Mouse (Mus musculus) heart, adult 2 months (tissue): Measurements from ENCODE around the gene Prdm13.

Experiments
- CTCF ChIP-seq: fragments of 200-600 bp; IDR thresholded peaks from 2 replicates; pipeline ENCODE4 v1.8.1; 2022; ENCODE audit warnings: antibody characterized with exemption, mild to moderate bottlenecking, moderate library complexity
- EP300 ChIP-seq: fragments of 200-500 bp; IDR thresholded peaks from 2 replicates; pipeline ENCODE4 v1.6.1; 2011; ENCODE audit warnings: low read depth, low read length, control low read depth; ENCODE audit not compliant: insufficient read depth
- POLR2A ChIP-seq: fragments of 200-500 bp; IDR thresholded peaks from 2 replicates; pipeline ENCODE4 v1.6.1; 2011; ENCODE audit warnings: mild to moderate bottlenecking, low read depth, low read length, control low read depth; ENCODE audit not compliant: insufficient read depth

- TF ChIP-seq CTCF = no peak
- no peak for TF ChIP-seq EP300
- no peak for TF ChIP-seq POLR2A
These were observed 7.4 kb downstream of the Prdm13 start for GRCm38 (mm10) chr4:21678101-21678974.
